Mouse (Mus musculus): ENCODE measurements around the gene Cep135.

Gene Cep135

DNA sequence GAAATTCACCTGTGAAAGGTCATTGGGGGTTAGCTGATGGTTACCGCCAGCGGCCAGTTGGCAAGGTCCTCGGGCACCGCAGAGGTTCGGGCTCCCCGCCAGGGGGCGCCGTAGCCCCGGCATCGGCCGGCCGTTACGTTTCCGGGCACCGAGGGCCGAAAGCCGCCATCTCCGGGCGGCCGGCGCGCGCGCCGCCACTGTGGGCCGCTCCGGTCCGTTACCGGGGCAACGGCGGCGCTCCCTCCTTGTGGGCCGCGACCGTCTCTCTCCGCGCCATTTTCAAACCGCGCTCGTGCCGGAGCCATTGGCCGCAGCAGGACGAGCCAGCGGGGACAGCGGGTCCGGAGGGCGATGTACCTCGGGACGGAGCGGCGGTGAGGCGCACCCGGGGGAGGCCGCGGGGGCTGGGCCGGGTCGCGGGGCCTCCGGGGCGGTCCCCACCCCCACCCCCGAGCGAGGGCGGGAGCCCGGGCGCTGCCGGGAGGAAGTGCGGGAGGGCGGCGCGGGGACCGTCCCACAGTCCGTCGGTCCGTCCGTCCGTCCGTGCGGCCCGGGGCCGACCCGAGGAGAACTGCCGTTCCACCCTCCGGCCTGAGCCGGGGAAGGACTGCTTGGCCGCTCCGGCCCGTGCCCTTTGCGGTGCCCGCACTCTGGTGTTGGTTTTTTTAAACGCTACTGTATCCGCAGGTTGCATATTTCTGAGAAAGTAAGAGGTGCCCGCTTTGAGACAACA lies at the start of gene Cep135:
Gene Cep135 (plus strand): TSS at position 148 of the 733 bp plus-strand sequence.
- DNase-seq (ENCODE audit: low spot score), result peak; percentile 74

DNA sequence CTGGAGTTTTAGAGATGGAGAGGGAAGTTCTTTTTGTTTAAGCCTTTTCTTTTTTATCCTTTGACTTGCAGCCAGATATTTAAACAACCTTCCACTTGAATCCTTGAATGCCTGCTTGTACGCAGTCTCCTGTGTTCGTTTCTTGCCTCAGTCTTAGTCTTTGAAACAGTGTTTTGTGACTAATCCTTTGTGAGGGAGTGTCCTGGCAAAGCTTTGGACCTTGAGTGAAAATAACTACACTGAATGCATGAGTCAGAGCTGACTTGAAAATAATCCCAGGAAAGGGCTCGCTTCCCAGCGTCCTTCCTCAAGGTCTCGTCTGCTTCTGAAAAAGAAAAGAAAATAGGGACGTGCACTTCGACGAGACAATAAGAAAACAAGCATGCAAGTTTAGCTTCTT lies 48.3 kb upstream of the Cep135 start:
- DNase-seq (ENCODE audit: low spot score), result no peak

- no peak for DNase-seq (ENCODE audit: low spot score)
Observed at GRCm38 (mm10) chr5:76540842-76541241, 47.7 kb upstream of the Cep135 start.

DNA sequence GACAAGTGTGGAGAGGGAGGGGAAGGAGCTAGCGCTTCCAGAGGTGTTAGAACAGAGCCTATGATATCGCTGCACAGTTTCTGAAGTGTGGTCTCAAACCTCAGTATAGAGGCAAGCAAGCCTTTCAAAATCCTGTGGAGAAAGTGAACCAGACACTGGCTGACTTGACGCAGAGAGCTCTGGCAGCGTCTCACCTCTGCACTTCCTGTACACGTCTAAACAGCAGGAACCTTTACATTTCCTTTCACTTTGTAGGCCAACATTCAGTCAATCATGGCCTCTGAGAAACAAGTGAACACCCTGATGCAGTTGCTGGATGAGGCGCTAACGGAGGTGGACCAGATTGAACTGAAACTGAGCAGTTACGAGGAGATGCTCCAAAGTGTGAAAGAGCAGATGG lies 45.3 kb upstream of the Cep135 start:
- no peak for DNase-seq (ENCODE audit: low spot score)

GRCm38 (mm10) chr5:76550426-76550825 lies 38.1 kb upstream of the Cep135 start:
- DNase-seq (ENCODE audit: low spot score), result no peak

DNA sequence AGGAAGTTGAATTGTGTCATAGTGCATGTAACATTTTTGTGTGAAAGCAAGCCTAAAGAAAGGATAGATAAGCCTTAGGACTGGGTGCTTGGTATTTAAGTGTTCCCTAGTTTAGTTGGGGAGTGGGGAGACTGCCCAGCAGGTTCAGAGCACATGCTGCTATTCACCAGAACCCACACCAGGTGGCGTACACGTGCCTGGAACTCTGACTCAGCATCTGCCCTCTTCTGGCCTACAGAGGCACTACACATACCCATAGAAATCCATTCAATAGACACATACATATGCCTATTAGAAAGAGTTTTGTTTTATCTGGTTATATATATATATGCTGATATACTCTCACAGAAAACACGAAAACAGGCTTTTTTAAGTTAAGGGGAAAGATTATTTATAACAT lies 23.2 kb upstream of the Cep135 start:
- DNase-seq (ENCODE audit: low spot score), result no peak

GRCm38 (mm10) chr5:76574251-76574650 lies 14.2 kb upstream of the Cep135 start:
- DNase-seq (ENCODE audit: low spot score), result no peak

- DNase-seq (ENCODE audit: low spot score), result no peak
Observed at GRCm38 (mm10) chr5:76577026-76577425, 11.5 kb upstream of the Cep135 start.

- DNase-seq (ENCODE audit: low spot score), result no peak
Observed at GRCm38 (mm10) chr5:76585378-76585777, 3.1 kb upstream of the Cep135 start.

GRCm38 (mm10) chr5:76589311-76589710 lies 813 bp downstream of the Cep135 start:
- DNase-seq (ENCODE audit: low spot score), result no peak

- DNase-seq (ENCODE audit: low spot score), result no peak
Observed at GRCm38 (mm10) chr5:76590009-76590408, 1.5 kb downstream of the Cep135 start.

DNA sequence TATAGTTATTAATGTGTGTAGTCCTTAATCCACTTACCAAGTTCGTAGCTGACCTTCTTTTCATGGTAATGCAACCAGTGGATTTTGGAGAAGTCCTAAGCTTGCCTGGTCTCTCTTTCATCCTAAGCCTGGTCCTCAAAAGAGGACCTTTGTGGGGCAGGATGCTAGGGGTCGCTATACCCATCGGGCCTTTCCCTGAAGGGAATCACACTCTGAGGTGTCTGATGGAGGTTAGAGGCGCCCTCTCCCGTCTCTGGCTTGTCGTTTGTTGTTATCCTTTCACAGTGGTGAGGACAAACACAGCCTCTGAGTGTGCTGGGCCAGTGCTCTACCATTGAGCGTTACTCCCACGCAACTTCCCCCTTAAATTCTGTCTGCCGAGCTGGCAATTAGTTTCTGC lies 3.4 kb downstream of the Cep135 start:
- DNase-seq (ENCODE audit: low spot score), result no peak

DNA sequence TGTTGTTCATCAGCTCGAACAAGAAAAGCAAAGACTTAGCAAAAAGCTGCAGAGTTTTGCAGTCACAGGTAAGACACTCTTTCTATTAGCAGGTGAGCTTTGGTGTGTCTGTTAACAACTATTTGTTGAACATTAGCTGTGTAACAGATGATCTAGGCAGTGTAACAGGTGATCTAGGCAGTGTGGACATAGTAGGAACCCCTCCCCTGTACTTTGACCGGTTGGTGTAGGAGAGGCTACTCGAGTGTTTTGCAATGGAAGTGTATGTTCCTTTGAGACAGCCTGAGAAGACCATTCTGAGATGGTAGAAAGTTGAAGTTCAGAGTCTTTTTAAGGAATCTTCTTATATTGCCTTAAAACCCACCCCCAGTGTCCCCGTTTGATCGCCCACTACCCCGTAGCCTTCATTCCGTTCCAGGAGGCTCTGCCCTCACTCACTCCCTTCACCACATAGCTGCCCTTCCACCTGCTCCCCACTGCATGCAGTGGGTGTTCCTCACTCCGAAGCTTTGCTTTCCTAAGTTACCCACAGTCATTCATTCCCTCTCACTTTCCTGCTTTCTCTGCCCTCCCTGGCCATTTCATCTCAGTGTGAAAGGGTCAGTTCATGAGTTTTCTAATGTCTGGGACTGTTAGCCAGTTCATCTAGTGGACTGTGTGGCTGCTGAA lies 21.3 kb downstream of the Cep135 start:
- no peak for DNase-seq (ENCODE audit: low spot score)

GRCm38 (mm10) chr5:76612867-76613499 lies 24.5 kb downstream of the Cep135 start:
- no peak for DNase-seq (ENCODE audit: low spot score)

- no peak for DNase-seq (ENCODE audit: low spot score)
Observed at GRCm38 (mm10) chr5:76615276-76615675, 26.8 kb downstream of the Cep135 start.

DNA sequence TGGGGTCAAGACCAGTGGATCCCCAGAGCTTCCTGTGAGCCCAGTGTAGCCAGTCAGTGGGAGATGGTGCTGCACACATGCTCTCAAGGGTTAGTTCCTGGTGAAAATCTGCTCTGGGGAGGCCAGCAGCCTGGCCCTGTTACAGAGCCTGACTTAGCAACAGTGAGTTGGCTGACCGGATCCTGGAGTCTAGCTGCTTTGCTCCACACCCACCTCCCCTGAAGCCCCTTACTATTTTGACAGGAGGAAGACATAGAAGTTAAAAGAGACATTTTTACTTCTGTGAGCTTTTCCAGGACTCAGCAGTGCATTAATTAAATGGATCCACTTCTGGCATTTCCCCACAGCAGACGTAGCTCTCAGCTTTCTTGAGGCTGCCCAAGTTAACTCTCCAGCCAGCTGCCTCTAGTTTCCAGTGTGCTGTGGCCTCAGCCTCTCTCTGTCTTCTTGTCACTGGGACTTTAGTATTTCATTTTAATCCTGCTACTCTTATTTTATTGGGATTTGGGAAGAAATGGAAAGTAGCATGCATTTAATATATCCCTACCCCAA lies 27.8 kb downstream of the Cep135 start:
- no peak for DNase-seq (ENCODE audit: low spot score)

DNA sequence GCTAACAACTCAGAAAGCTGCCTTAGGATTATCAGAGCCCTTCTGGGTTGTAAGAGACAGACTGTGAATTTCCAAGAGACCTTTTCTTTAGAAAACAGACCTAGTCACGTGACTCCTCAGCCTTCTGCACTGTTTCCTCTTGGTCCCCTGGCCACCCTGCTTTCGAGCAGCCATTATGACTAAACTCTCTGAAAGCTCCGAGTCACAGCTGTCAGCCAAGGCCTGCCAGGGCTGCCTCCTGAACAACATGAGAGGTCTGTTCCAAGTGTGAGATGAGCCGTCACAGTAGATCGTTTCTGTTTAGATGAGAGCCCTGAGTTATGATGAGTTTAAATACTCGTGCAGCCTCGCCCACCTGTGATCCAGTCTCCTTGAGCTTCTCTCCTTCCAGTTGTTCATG lies 30.3 kb downstream of the Cep135 start:
- no peak for DNase-seq (ENCODE audit: low spot score)

DNA sequence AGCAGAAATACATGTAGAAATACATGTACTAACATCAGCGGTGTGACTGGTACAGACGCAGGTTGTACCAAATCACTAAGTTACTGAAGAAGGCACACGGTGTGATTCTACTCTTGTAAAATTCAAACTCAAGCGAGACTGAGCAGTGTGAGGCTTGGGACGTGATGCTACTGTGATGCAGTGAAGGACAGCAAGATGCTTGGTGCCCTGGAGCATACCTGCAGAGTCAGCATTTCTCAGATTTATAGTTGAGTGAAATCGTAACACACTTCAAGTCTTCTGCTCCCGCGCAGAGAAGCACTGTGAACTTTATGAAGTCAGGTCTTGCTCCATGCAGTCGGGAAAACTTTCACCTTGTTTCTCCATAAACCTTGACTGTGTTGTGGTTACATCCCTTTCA lies 35.3 kb downstream of the Cep135 start:
- DNase-seq (ENCODE audit: low spot score), result no peak

DNA sequence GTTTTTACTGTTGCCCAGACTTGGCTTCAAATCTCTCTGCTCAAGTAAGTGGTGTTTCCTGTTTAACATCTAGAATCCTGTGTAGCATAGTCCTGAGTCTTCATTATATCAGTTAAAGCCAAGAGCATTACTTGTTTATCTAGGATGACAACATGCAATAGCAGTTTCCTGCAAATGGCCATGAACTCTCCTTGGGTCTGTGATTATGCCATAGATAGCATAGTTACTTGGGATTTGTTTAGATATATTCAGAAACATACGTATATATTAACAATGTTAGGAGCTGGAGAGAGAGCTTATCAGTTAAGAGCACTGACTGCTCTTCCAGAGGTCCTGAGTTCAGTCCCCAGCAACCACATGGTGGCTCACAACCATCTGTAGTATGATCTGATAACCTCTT lies 39.3 kb downstream of the Cep135 start:
- no peak for DNase-seq (ENCODE audit: low spot score)

GRCm38 (mm10) chr5:76634012-76634411 lies 45.5 kb downstream of the Cep135 start:
- DNase-seq (ENCODE audit: low spot score), result no peak

DNA sequence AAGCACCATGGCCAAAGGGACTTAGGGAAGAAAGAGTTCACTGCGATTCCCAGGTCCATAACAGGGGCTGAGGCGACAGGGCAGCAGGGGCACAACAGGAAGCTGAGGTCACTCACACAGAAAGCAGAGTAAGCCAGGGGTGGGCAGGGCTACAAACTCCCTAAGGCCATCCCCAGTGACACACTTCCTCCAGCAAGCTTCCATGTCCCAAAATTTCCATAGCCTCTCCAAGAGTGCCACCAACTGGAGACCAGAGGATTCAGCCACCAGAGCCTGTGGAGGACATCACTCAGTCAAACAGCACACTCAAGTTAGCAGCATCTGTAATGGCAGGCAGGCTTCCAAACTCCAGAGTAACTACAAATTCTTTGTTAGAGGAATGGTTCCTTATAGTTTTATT lies 47.1 kb downstream of the Cep135 start:
- no peak for DNase-seq (ENCODE audit: low spot score)

GRCm38 (mm10) chr5:76642076-76642475 lies 53.6 kb downstream of the Cep135 start:
- no peak for DNase-seq (ENCODE audit: low spot score)

GRCm38 (mm10) chr5:76644234-76644633 lies 55.7 kb downstream of the Cep135 start:
- no peak for DNase-seq (ENCODE audit: low spot score)
